Mouse (Mus musculus) adrenal gland, postnatal 36 days (tissue): ENCODE results near the gene Hc. TPM values are rescaled to one million over a fixed set of nuclear protein-coding genes. Genes with fewer than 3 reads are reported as not detected.
A peak's percentile ranks its signal among the peaks of the same experiment; 100 is the strongest.

Source experiments
- DNase-seq, 2 experiments: peaks; one replicate each; pipeline ENCODE4 v3.0.0; 2021; ENCODE audit warnings: mixed read lengths in 1 of 2
- total RNA-seq, 2 experiments: library from RNA; stranded (reverse); gene quantifications; 2 replicates each; pipeline ENCODE4 v1.2.3; 2021

The Hc gene
- total RNA-seq, 2 experiments from 2014 or later, result 0.83 TPM; not detected in 1

GRCm38 (mm10) chr2:35057243-35057642, 4.0 kb downstream of the Hc start:
- no peak for DNase-seq

GRCm38 (mm10) chr2:35048851-35049250, 12.4 kb downstream of the Hc start:
- DNase-seq, result peak in 1 of 2 experiments; percentile 27

GRCm38 (mm10) chr2:35044956-35045355, 16.3 kb downstream of the Hc start:
- peak; percentile 11 to 26 for DNase-seq

- no peak for DNase-seq
These were observed 22.5 kb downstream of the Hc start for GRCm38 (mm10) chr2:35038580-35039375.

GRCm38 (mm10) chr2:35024646-35025154, 36.5 kb downstream of the Hc start:
- DNase-seq, result no peak

- DNase-seq, result no peak
These were observed 39.4 kb downstream of the Hc start for GRCm38 (mm10) chr2:35021806-35022205.

GRCm38 (mm10) chr2:35015861-35016260, 45.4 kb downstream of the Hc start:
- DNase-seq, result no peak

- DNase-seq, result no peak
These were observed 49.6 kb downstream of the Hc start for GRCm38 (mm10) chr2:35011649-35012048.

GRCm38 (mm10) chr2:34998956-34999355, 62.3 kb downstream of the Hc start:
- no peak for DNase-seq

- DNase-seq, result no peak
These were observed 64.7 kb downstream of the Hc start for GRCm38 (mm10) chr2:34996506-34996905.

GRCm38 (mm10) chr2:34993696-34994356, 67.4 kb downstream of the Hc start:
- no peak for DNase-seq

GRCm38 (mm10) chr2:34992729-34993695, 68.2 kb downstream of the Hc start:
- peak; percentile 22 for DNase-seq

GRCm38 (mm10) chr2:34991966-34992365, 69.3 kb downstream of the Hc start:
- peak in 1 of 2 experiments; percentile 29 for DNase-seq

GRCm38 (mm10) chr2:34989749-34990148, 71.5 kb downstream of the Hc start:
- DNase-seq, result no peak

GRCm38 (mm10) chr2:34987595-34987994, 73.6 kb downstream of the Hc start:
- DNase-seq, result no peak

- DNase-seq, result no peak
These were observed 76.4 kb downstream of the Hc start for GRCm38 (mm10) chr2:34984885-34985284.

GRCm38 (mm10) chr2:34982906-34983698, 78.1 kb downstream of the Hc start:
- DNase-seq, result peak; percentile 45 to 61

- DNase-seq, result peak in 1 of 2 experiments; percentile 37
These were observed 79.0 kb downstream of the Hc start for GRCm38 (mm10) chr2:34982096-34982724.

GRCm38 (mm10) chr2:34979459-34980011, 81.7 kb downstream of the Hc start:
- peak in 1 of 2 experiments; percentile 46 for DNase-seq

GRCm38 (mm10) chr2:34978226-34978625, 83.0 kb downstream of the Hc start:
- no peak for DNase-seq
